Mouse (Mus musculus) stomach, embryonic 15.5 days (tissue): Measurements from ENCODE around the gene Ptpn14. TPM values are rescaled to one million over a fixed set of nuclear protein-coding genes. Genes with fewer than 3 reads are reported as not detected.

ENCODE experiments used
- ATAC-seq: fragments of 200-750 bp; cut with Nextera tagmentation; 2 replicates; pipeline ENCODE4 v1.8.0; 2017; ENCODE audit warnings: low read depth, moderate number of reproducible peaks, moderate TSS enrichment; ENCODE audit not compliant: insufficient read depth, low FRiP score
- H3K27ac ChIP-seq: fragments of 300-500 bp; sonication (generic); 2 replicates; pipeline ENCODE4 v1.5.1; 2015; ENCODE audit warnings: mild to moderate bottlenecking, inconsistent platforms
- H3K27me3 ChIP-seq: fragments of 300-500 bp; sonication (generic); replicated peaks from 2 replicates; pipeline ENCODE4 v1.6.1; 2015; ENCODE audit warnings: inconsistent platforms
- H3K36me3 ChIP-seq: fragments of 300-500 bp; sonication (generic); 2 replicates; pipeline ENCODE4 v1.6.1; 2015; ENCODE audit warnings: inconsistent platforms
- H3K4me1 ChIP-seq: fragments of 300-500 bp; sonication (generic); 2 replicates; pipeline ENCODE4 v1.6.1; 2015; ENCODE audit warnings: inconsistent platforms
- H3K4me2 ChIP-seq: fragments of 300-500 bp; sonication (generic); 2 replicates; pipeline ENCODE4 v1.6.1; 2015; ENCODE audit warnings: mild to moderate bottlenecking, inconsistent platforms
- H3K4me3 ChIP-seq: fragments of 300-500 bp; sonication (generic); replicated peaks from 2 replicates; pipeline ENCODE4 v1.5.1; 2015; ENCODE audit warnings: inconsistent platforms
- H3K9ac ChIP-seq: fragments of 300-500 bp; sonication (generic); 2 replicates; pipeline ENCODE4 v1.6.1; 2015; ENCODE audit warnings: inconsistent platforms
- H3K9me3 ChIP-seq: fragments of 300-500 bp; sonication (generic); 2 replicates; pipeline ENCODE4 v1.6.1; 2016; ENCODE audit warnings: inconsistent platforms
- WGBS: fragments of 180-500 bp; shearing (Covaris S2); methylation state at CpG from one replicate; pipeline ENCODE4 v1.1.7; 2015; 5-methylcytosine and 5-hydroxymethylcytosine counted together
- polyA plus RNA-seq: library from polyadenylated mRNA; unstranded; fragments of >200 nt; fragmentation: Nextera tagmentation; extraction: Ambion mirVana; gene quantifications from 2 replicates; pipeline ENCODE4 v1.2.1, GENCODE M21; 2015

Ptpn14 gene
- polyA plus RNA-seq, 1 experiment from 2014 or later = 7.6 TPM

DNA sequence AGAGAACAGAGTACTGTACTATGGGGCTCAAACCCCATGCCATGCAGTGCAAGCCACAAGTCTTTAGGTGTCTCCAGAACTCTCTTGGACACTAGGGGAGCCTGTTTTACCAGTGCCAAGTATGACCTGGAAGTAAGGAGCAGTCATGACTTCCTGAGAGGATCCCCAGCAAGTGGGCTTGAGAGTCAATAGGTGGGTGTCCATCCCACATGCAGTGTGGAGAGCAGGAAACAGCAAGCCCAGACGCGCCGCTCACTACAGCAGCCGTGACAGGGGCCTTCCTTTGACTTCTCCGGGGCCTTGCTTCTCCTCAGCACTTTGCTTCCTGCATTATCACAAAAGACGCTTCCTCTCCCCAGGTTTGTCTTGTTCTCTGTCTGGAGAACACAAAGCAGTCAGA is 27.9 kb upstream of the Ptpn14 start:
- no peak overlapping the region for H3K4me3 ChIP-seq
- no peaks in the 10 kb centered on the region for H3K27me3 ChIP-seq
- 82% methylated on average over 6 of the region's 6 CpGs for WGBS
- no peaks in the 10 kb centered on the region for H3K36me3 ChIP-seq
- no peak for ATAC-seq
- H3K9me3 ChIP-seq = no peaks in the 10 kb centered on the region
- no peak overlapping the region for H3K4me2 ChIP-seq
- H3K4me1 ChIP-seq = no peaks in the 10 kb centered on the region
- H3K9ac ChIP-seq = no peak overlapping the region
- H3K27ac ChIP-seq = no peak overlapping the region

- H3K4me2 ChIP-seq = no peak overlapping the region
- H3K4me3 ChIP-seq = no peak overlapping the region
- H3K4me1 ChIP-seq = no peaks in the 10 kb centered on the region
- no peak overlapping the region for H3K9ac ChIP-seq
- under 1% methylated on average over 6 of the region's 6 CpGs for WGBS
- H3K9me3 ChIP-seq = no peaks in the 10 kb centered on the region
- no peaks in the 10 kb centered on the region for H3K27me3 ChIP-seq
- no peaks in the 10 kb centered on the region for H3K36me3 ChIP-seq
- no peak overlapping the region for H3K27ac ChIP-seq
- no peak for ATAC-seq
Measured at GRCm38 (mm10) chr1:189700990-189701389, 27.1 kb upstream of the Ptpn14 start.

DNA sequence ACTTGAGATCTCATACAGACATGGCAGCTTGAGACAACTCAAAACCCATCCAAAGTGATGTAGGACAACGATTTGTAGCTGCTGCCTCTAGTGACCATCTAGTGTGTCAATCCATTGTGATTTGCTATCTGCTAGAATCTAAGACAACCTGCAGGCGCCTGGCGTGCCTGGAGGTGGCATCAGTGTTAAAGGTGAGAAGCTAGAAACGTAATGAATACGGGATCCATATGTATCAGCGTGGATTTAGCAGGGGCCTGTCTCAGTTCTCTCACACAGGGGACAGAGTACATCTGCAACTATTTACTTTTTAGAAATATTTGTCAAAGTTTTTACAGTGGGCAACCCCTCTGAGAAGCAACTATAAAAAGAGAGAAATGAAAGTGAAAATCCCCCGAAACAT is 24.9 kb upstream of the Ptpn14 start:
- Histone ChIP-seq H3K9ac (no peak overlapping the region), H3K9me3 (no peaks in the 10 kb centered on the region), H3K4me1 (peaks cover 5% of the 10 kb centered on the region; the same call in 1 of the 2 replicates), H3K36me3 (no peaks in the 10 kb centered on the region), H3K27me3 (no peaks in the 10 kb centered on the region), H3K4me3 (no peak overlapping the region), H3K4me2 (no peak overlapping the region), H3K27ac (no peak overlapping the region)
- no peak for ATAC-seq
- WGBS = 43% methylated on average over 7 of the region's 7 CpGs

DNA sequence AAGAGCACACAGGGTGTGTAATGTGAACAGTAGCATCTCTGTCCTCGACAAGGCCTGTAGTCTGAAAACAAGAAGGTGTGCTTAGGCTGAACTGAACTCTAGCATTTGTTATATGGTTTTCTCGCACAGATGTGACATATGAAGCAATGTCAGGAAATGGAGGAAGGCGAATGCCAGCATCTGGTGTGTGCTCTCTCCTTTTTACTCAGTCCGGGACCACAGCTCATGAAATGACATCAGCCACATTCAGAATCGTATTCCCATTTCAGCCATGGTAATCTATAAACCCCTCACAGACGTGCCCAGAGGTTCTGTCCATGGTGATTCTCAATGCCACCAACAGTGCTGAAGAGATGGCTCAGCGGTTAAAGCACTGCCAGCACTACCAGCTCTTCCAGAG is 24.5 kb upstream of the Ptpn14 start:
- ATAC-seq = no peak
- no peak overlapping the region for H3K27ac ChIP-seq
- H3K9me3 ChIP-seq = no peaks in the 10 kb centered on the region
- H3K36me3 ChIP-seq = no peaks in the 10 kb centered on the region
- no peak overlapping the region for H3K4me3 ChIP-seq
- no peak overlapping the region for H3K4me2 ChIP-seq
- WGBS = 74% methylated on average over 7 of the region's 7 CpGs
- H3K4me1 ChIP-seq = peaks cover 5% of the 10 kb centered on the region; the same call in 1 of the 2 replicates
- no peak overlapping the region for H3K9ac ChIP-seq
- no peaks in the 10 kb centered on the region for H3K27me3 ChIP-seq

- peak overlapping the region; percentile 44; the same call in 1 of the 2 replicates for H3K27ac ChIP-seq
Measured at GRCm38 (mm10) chr1:189706040-189706645, 21.9 kb upstream of the Ptpn14 start.

GRCm38 (mm10) chr1:189707014-189707413 is 21.1 kb upstream of the Ptpn14 start:
- H3K27ac ChIP-seq = peak overlapping the region; percentile 44; the same call in 1 of the 2 replicates
- no peak overlapping the region for H3K4me3 ChIP-seq
- no peaks in the 10 kb centered on the region for H3K36me3 ChIP-seq
- H3K9me3 ChIP-seq = no peaks in the 10 kb centered on the region
- H3K27me3 ChIP-seq = no peaks in the 10 kb centered on the region
- peak; percentile 24; the same call in 1 of the 2 replicates for ATAC-seq
- peaks cover 5% of the 10 kb centered on the region; the same call in 1 of the 2 replicates for H3K4me1 ChIP-seq
- H3K9ac ChIP-seq = no peak overlapping the region
- H3K4me2 ChIP-seq = no peak overlapping the region

More at GRCm38 (mm10) chr1:189706040-189706645, 21.9 kb upstream of the Ptpn14 start:
- H3K4me3 ChIP-seq = no peak overlapping the region
- ATAC-seq = no peak
- no peak overlapping the region for H3K9ac ChIP-seq
- H3K9me3 ChIP-seq = no peaks in the 10 kb centered on the region
- H3K4me1 ChIP-seq = peaks cover 5% of the 10 kb centered on the region; the same call in 1 of the 2 replicates
- 56% methylated on average over 12 of the region's 12 CpGs for WGBS
- H3K27me3 ChIP-seq = no peaks in the 10 kb centered on the region
- H3K36me3 ChIP-seq = no peaks in the 10 kb centered on the region
- H3K4me2 ChIP-seq = no peak overlapping the region

DNA sequence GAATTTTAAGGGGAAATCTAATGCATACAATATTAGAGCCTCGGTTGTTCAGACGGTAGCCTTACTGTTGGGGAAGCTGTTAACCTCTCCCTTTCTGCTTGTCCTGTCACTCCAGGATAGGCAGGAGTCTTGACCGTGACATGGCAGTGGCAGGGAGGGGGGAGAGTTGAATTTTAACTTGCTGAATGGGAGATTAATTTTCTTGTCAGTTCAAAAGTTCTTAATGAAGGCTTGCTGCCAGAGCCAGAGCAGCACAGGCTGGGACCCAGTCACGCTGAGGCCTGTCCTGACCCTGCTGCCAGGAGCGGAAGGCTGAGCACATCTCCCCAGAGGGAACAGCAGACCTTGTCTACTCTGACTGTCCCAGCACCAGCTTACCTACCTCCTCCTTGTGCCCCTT is 20.6 kb upstream of the Ptpn14 start:
- ATAC-seq = peak; percentile 56
- Histone ChIP-seq H3K27me3 (no peaks in the 10 kb centered on the region), H3K4me3 (no peak overlapping the region), H3K27ac (peak overlapping the region; percentile 73), H3K36me3 (no peaks in the 10 kb centered on the region), H3K9me3 (no peaks in the 10 kb centered on the region), H3K9ac (no peak overlapping the region), H3K4me1 (peaks cover 5% of the 10 kb centered on the region; the same call in 1 of the 2 replicates), H3K4me2 (no peak overlapping the region)
- 33% methylated on average over 5 of the region's 5 CpGs for WGBS

GRCm38 (mm10) chr1:189709001-189709400 is 19.1 kb upstream of the Ptpn14 start:
- ATAC-seq = no peak
- no peaks in the 10 kb centered on the region for H3K27me3 ChIP-seq
- 60% methylated on average over 8 of the region's 8 CpGs for WGBS
- peaks cover 5% of the 10 kb centered on the region; the same call in 1 of the 2 replicates for H3K4me1 ChIP-seq
- no peaks in the 10 kb centered on the region for H3K9me3 ChIP-seq
- H3K4me2 ChIP-seq = no peak overlapping the region
- H3K9ac ChIP-seq = no peak overlapping the region
- H3K27ac ChIP-seq = no peak overlapping the region
- H3K4me3 ChIP-seq = no peak overlapping the region
- no peaks in the 10 kb centered on the region for H3K36me3 ChIP-seq

DNA sequence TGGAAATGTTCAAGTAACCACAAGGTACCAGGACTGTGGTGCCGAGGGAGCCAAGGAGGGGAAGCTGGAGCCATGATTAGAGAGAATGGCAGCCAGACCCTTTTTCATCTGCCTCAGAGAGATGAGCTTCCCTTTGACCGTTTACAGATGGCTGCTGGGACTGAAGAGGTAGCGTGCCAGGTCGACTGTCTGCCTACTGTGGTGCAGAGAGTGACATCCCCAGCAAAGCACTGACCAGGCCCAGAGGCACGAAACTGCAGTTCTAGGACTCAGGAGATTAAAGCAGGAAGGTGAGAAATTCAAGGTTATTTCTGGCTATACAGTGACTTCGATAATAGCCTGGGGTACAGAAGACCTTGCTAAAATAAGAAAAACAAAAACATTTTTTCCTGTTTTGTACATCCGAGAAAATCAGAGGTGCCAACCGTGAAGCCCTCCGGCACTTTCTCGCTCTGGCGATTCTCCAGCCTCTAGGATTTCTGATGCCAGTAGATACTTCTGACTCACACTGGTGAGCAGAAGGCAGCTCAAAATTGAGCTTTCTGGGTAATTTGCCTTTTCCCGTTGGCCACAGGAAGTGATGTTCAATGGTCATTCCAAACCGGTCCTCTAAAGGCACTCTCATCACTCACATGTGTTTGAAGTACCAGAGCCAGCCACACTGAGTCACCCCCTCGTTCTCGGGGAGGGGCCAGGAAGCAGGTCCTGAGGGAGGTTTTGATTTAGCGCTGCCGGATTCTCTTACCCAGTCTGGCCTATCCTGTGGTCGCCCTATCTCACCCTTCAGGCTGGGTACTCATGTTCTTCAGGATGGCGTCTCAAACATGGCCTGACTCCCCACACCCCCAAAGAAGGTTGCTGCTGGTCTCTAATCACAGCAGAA is 11.9 kb upstream of the Ptpn14 start:
- WGBS = 56% methylated on average over 19 of the region's 19 CpGs

GRCm38 (mm10) chr1:189717546-189717945 is 10.5 kb upstream of the Ptpn14 start:
- H3K4me2 ChIP-seq = no peak overlapping the region
- no peaks in the 10 kb centered on the region for H3K36me3 ChIP-seq
- H3K4me1 ChIP-seq = no peaks in the 10 kb centered on the region
- H3K9me3 ChIP-seq = no peaks in the 10 kb centered on the region
- H3K9ac ChIP-seq = no peak overlapping the region
- no peak overlapping the region for H3K27ac ChIP-seq
- H3K27me3 ChIP-seq = no peaks in the 10 kb centered on the region
- H3K4me3 ChIP-seq = no peak overlapping the region
- no peak for ATAC-seq
- 84% methylated on average over 11 of the region's 11 CpGs for WGBS

More for the DNA sequence above, 11.9 kb upstream of the Ptpn14 start:
- Histone ChIP-seq H3K4me1 (no peaks in the 10 kb centered on the region), H3K9me3 (no peaks in the 10 kb centered on the region), H3K9ac (no peak overlapping the region), H3K4me3 (no peak overlapping the region), H3K36me3 (no peaks in the 10 kb centered on the region), H3K27me3 (no peaks in the 10 kb centered on the region), H3K27ac (no peak overlapping the region), H3K4me2 (no peak overlapping the region)
- ATAC-seq = no peak

- no peaks in the 10 kb centered on the region for H3K9me3 ChIP-seq
- H3K36me3 ChIP-seq = no peaks in the 10 kb centered on the region
- H3K4me2 ChIP-seq = no peak overlapping the region
- H3K4me1 ChIP-seq = no peaks in the 10 kb centered on the region
- 76% methylated on average over 5 of the region's 5 CpGs for WGBS
- no peaks in the 10 kb centered on the region for H3K27me3 ChIP-seq
- no peak overlapping the region for H3K27ac ChIP-seq
- H3K4me3 ChIP-seq = no peak overlapping the region
- ATAC-seq = no peak
- no peak overlapping the region for H3K9ac ChIP-seq
Measured at GRCm38 (mm10) chr1:189718600-189718999, 9.5 kb upstream of the Ptpn14 start.

DNA sequence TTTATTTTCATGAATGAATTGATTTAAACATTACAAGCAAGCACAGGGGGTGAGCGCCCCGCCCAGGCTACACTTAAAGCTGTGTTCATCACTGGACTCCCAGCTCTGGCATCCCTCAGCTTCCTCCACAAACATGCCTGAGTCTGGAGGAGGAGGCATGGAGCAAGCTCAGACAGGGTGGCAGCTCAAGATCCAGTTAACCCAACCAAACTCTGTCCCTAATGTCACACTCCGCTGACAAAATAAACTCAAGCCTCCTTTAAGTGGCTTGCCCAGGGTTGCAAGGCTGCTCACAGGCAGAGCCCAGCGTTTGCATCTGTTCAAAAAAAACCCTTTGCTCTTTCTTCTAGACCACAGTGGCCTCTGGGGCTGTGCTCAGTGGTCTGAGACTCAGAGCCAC is 1.9 kb upstream of the Ptpn14 start:
- H3K4me1 ChIP-seq = peaks cover 9% of the 10 kb centered on the region; the same call in 1 of the 2 replicates
- 71% methylated on average over 4 of the region's 4 CpGs for WGBS
- no peaks in the 10 kb centered on the region for H3K9me3 ChIP-seq
- ATAC-seq = no peak
- no peak overlapping the region for H3K4me2 ChIP-seq
- H3K4me3 ChIP-seq = no peak overlapping the region
- H3K27me3 ChIP-seq = no peaks in the 10 kb centered on the region
- no peaks in the 10 kb centered on the region for H3K36me3 ChIP-seq
- peak overlapping the region; percentile 98 for H3K27ac ChIP-seq
- H3K9ac ChIP-seq = no peak overlapping the region
